8 mouse cellular contexts compared by ENCODE assay signal in genomic region chr17:24936259-24937237, GRCm38 (mm10). TPM values are rescaled to one million over a fixed set of nuclear protein-coding genes. Genes with fewer than 3 reads are reported as not detected.
DNase-seq lines count a peak whose midpoint lies in the region; ATAC-seq and TF ChIP-seq lines count a peak whose summit lies in the region.

Mapk8ip3 (minus strand) TSS chr17:24936977.

- WGBS in forebrain, embryonic 15.5 days, result under 1% methylated on average over 78 of the region's 78 CpGs
- WGBS in lung, adult 2 months, result under 1% methylated on average over 78 of the region's 78 CpGs

- H3K4me2 ChIP-seq in forebrain, embryonic 15.5 days (replicated peaks), result peak within 1 kb of the TSS; percentile 90

- peak within 1 kb of the TSS; percentile 91 for H3K9ac ChIP-seq in forebrain, embryonic 15.5 days (replicated peaks)

- TF ChIP-seq POLR2A in lung, adult 2 months (IDR thresholded peaks at IDR 0.05; ENCODE audit: borderline replicate concordance, extremely low read depth, low read depth, low read length), result peak; percentile 89; the same call in 1 of the 2 replicates

- intact Hi-C loops in heart, postnatal 25 days (cut with DNase I), result loop anchor here (2.0 to 5.0 kb wide), 3 partner anchors 20 to 336 kb away; partner anchors contain the start of genes Cramp1l, Ift140 and Ube2i

- peaks cover 32% of the 10 kb centered on the region for H3K4me1 ChIP-seq in forebrain, embryonic 15.5 days
- peaks cover 10% of the 10 kb centered on the region; the same call in 1 of the 2 replicates for H3K4me1 ChIP-seq in lung, adult 2 months (ENCODE audit: control insufficient read depth, insufficient read depth, low read length)

- DNase-seq in ES-CJ7 (ENCODE audit: low read depth, low spot score), result peak; percentile 87
- peak; percentile 94 for DNase-seq in cerebellum, adult 11 months
- peak; percentile 87 for DNase-seq in heart, postnatal 25 days (ENCODE audit: low spot score)
- DNase-seq in layer of hippocampus, adult 18-20 months (ENCODE audit: low spot score in 2 of 2), result peak; percentile 94 to 97
- DNase-seq in lung, adult 2 months, result peak; percentile 97
- DNase-seq in thymus, adult 18-20 months, result peak; percentile 89 to 91

- no peaks in the 10 kb centered on the region for H3K27me3 ChIP-seq in forebrain, embryonic 15.5 days

- peaks cover 9% of the 10 kb centered on the region for H3K36me3 ChIP-seq in forebrain, embryonic 15.5 days

- no peaks in the 10 kb centered on the region for H3K9me3 ChIP-seq in forebrain, embryonic 15.5 days

- peak within 1 kb of the TSS; percentile 93 for H3K27ac ChIP-seq in forebrain, embryonic 15.5 days (replicated peaks)

- ATAC-seq in forebrain, embryonic 15.5 days (replicated peaks), result peak; percentile 99
- ATAC-seq in neutrophil, adult 5-6 weeks (ENCODE audit: extremely low read depth, insufficient number of reproducible peaks, low FRiP score, poor library complexity, severe bottlenecking), result peak; percentile 98

- no peak for TF ChIP-seq CTCF in lung, adult 2 months (IDR thresholded peaks at IDR 0.05; ENCODE audit: insufficient read depth, low read length)

- peak within 1 kb of the TSS; percentile 84 for H3K4me3 ChIP-seq in forebrain, embryonic 15.5 days
- H3K4me3 ChIP-seq in lung, adult 2 months (replicated peaks; ENCODE audit: extremely low read depth, low read depth, low read length), result peak within 1 kb of the TSS; percentile 88

RNA-seq across cellular contexts. Expression of gene Mapk8ip3, which starts in this region (rescaled TPM):
- 89.4 and 90.6 TPM in 2 replicates for polyA plus RNA-seq in forebrain, embryonic 15.5 days (2015; fragmentation: Nextera tagmentation; extraction: Ambion mirVana)
- 10 to 100 TPM; 65.1 to 70.2 TPM for total RNA-seq in heart, postnatal 25 days (2021)
- total RNA-seq in layer of hippocampus, adult 18-20 months (2021), result 100 to 1,000 TPM; 388 to 404 TPM
- 110 and 119 TPM in 2 replicates for polyA plus RNA-seq in lung, adult 2 months (2012; rRNA removed)
- total RNA-seq in neutrophil, adult 5-6 weeks (2017), result 115 and 127 TPM in 2 replicates

Comparison
In these comparisons a context has a peak if more than half of its experiments do, and no peak if none do; other contexts are left out.
1. Peak in every context shown above with its lines: DNase-seq, ATAC-seq, H3K4me3 ChIP-seq and H3K27ac ChIP-seq.